Mouse (Mus musculus) hindbrain, embryonic 16.5 days (tissue): Measurements from ENCODE around the gene Cox11. TPM values are rescaled to one million over a fixed set of nuclear protein-coding genes. Genes with fewer than 3 reads are reported as not detected.

Experiments used
- ATAC-seq: fragments of 200-750 bp; cut with Nextera tagmentation; 2 replicates; pipeline ENCODE4 v1.8.0; 2017; ENCODE audit warnings: moderate TSS enrichment, moderate library complexity
- H3K27ac ChIP-seq: fragments of 300-500 bp; sonication (generic); 2 replicates; pipeline ENCODE4 v1.5.1; 2014; ENCODE audit warnings: low read depth, mild to moderate bottlenecking, control low read depth, low read length, moderate library complexity
- H3K27me3 ChIP-seq: fragments of 300-500 bp; sonication (generic); replicated peaks from 2 replicates; pipeline ENCODE4 v1.6.1; 2014; ENCODE audit warnings: low read length; ENCODE audit not compliant: control insufficient read depth, insufficient read depth
- H3K36me3 ChIP-seq: fragments of 300-500 bp; sonication (generic); 2 replicates; pipeline ENCODE4 v1.6.1; 2014; ENCODE audit warnings: mild to moderate bottlenecking, low read length, moderate library complexity, mixed read lengths; ENCODE audit not compliant: control insufficient read depth, insufficient read depth
- H3K4me1 ChIP-seq: fragments of 300-500 bp; sonication (generic); 2 replicates; pipeline ENCODE4 v1.6.1; 2014; ENCODE audit warnings: low read depth, low read length; ENCODE audit not compliant: control insufficient read depth, insufficient read depth
- H3K4me2 ChIP-seq: fragments of 300-500 bp; sonication (generic); 2 replicates; pipeline ENCODE4 v1.6.1; 2014; ENCODE audit warnings: mild to moderate bottlenecking, low read length, control low read depth, moderate library complexity
- H3K4me3 ChIP-seq: fragments of 300-500 bp; sonication (generic); 2 replicates; pipeline ENCODE4 v1.5.1; 2014; ENCODE audit warnings: mild to moderate bottlenecking, low read length, control low read depth, moderate library complexity
- H3K9ac ChIP-seq: fragments of 300-500 bp; sonication (generic); 2 replicates; pipeline ENCODE4 v1.6.1; 2014; ENCODE audit warnings: low read depth, mild to moderate bottlenecking, control low read depth, low read length, moderate library complexity
- H3K9me3 ChIP-seq: fragments of 300-500 bp; sonication (generic); 2 replicates; pipeline ENCODE4 v1.6.1; 2014; ENCODE audit warnings: mild to moderate bottlenecking, low read length, moderate library complexity; ENCODE audit not compliant: control insufficient read depth
- WGBS: fragments of 180-500 bp; shearing (Covaris S2); extraction: QIAGEN DNeasy Blood & Tissue Kit; methylation state at CpG from one replicate; pipeline ENCODE4 v1.1.7; 2014; 5-methylcytosine and 5-hydroxymethylcytosine counted together
- polyA plus RNA-seq: library from polyadenylated mRNA; unstranded; fragments of >200 nt; fragmentation: Nextera tagmentation; extraction: Ambion mirVana; gene quantifications from 2 replicates; pipeline ENCODE4 v1.2.1, GENCODE M21; 2015

Gene Cox11
- polyA plus RNA-seq, 1 experiment from 2014 or later: 38.8 TPM

DNA sequence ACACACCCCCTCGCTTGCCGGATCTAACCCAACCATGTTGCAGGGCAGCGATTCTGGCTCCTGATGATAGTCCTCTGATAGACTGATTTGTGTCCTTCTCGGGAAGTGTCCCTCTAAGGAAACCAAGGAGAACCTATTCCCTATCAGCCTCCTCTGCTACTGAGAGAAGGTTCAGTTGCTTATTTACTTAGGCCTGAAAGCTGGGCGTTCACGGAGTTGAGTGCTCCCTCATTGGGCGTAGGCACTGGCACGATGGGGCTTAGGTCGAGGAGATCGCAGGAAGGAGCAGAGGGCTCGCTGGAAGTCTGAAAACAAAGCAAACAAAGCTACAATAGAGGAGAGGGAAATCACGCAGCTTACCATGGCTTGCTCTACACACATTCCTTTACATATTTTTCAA, 19.6 kb downstream of the Cox11 start:
- WGBS: 91% methylated on average over 12 of the region's 12 CpGs
- Histone ChIP-seq H3K4me1 (no peaks in the 10 kb centered on the region), H3K9ac (no peak overlapping the region), H3K27ac (no peak overlapping the region), H3K4me2 (no peak overlapping the region), H3K9me3 (no peaks in the 10 kb centered on the region), H3K36me3 (peaks cover 3% of the 10 kb centered on the region), H3K27me3 (no peaks in the 10 kb centered on the region), H3K4me3 (no peak overlapping the region)
- ATAC-seq: no peak

DNA sequence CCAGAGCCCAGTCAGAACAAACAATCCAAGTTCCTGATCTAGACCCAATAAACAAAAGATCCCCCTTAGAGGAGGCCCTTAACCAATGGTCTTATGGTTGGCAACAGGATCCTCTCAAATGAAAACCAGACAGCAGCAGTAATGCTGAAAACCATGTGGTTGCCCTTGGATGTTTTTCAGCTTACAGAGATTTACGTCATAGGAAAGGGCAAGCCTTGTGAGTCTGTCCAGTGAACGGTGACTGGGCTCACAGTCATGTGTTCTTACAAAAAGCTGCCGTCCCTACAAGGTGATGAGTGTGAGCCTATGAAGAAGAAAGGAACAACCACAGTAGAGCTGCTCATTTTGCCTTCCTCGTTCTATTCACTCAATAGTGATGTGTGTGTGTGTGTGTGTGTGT, 22.7 kb downstream of the Cox11 start:
- H3K9me3 ChIP-seq: no peaks in the 10 kb centered on the region
- H3K27ac ChIP-seq: no peak overlapping the region
- H3K27me3 ChIP-seq: no peaks in the 10 kb centered on the region
- peaks cover 3% of the 10 kb centered on the region for H3K36me3 ChIP-seq
- H3K4me1 ChIP-seq: peaks cover 2% of the 10 kb centered on the region; the same call in 1 of the 2 replicates
- no peak for ATAC-seq
- no peak overlapping the region for H3K4me2 ChIP-seq
- no peak overlapping the region for H3K4me3 ChIP-seq
- WGBS: 87% methylated on average over 4 of the region's 4 CpGs
- no peak overlapping the region for H3K9ac ChIP-seq

GRCm38 (mm10) chr11:90663052-90663451, 25.1 kb downstream of the Cox11 start:
- H3K9ac ChIP-seq: no peak overlapping the region
- no peak overlapping the region for H3K27ac ChIP-seq
- peaks cover 2% of the 10 kb centered on the region; the same call in 1 of the 2 replicates for H3K4me1 ChIP-seq
- H3K27me3 ChIP-seq: no peaks in the 10 kb centered on the region
- H3K36me3 ChIP-seq: no peaks in the 10 kb centered on the region
- ATAC-seq: no peak
- H3K4me2 ChIP-seq: no peak overlapping the region
- no peaks in the 10 kb centered on the region for H3K9me3 ChIP-seq
- WGBS: 81% methylated on average over 3 of the region's 3 CpGs
- no peak overlapping the region for H3K4me3 ChIP-seq

- H3K27ac ChIP-seq: 0 out of 2 replicates have a peak overlapping the region, but pooled peaks have one; percentile 31
Measured at GRCm38 (mm10) chr11:90663618-90664297, 25.8 kb downstream of the Cox11 start.

GRCm38 (mm10) chr11:90664345-90664986, 26.5 kb downstream of the Cox11 start:
- ATAC-seq: no peak
- H3K27me3 ChIP-seq: no peaks in the 10 kb centered on the region
- no peak overlapping the region for H3K4me2 ChIP-seq
- no peak overlapping the region for H3K4me3 ChIP-seq
- no peaks in the 10 kb centered on the region for H3K36me3 ChIP-seq
- H3K27ac ChIP-seq: no peak overlapping the region
- H3K9ac ChIP-seq: no peak overlapping the region
- no peaks in the 10 kb centered on the region for H3K9me3 ChIP-seq
- H3K4me1 ChIP-seq: peaks cover 2% of the 10 kb centered on the region; the same call in 1 of the 2 replicates
- 29% methylated on average over 8 of the region's 8 CpGs for WGBS

More at GRCm38 (mm10) chr11:90663618-90664297, 25.8 kb downstream of the Cox11 start:
- Histone ChIP-seq H3K9ac (no peak overlapping the region), H3K9me3 (no peaks in the 10 kb centered on the region), H3K27me3 (no peaks in the 10 kb centered on the region), H3K4me1 (peaks cover 2% of the 10 kb centered on the region; the same call in 1 of the 2 replicates), H3K36me3 (no peaks in the 10 kb centered on the region), H3K4me2 (no peak overlapping the region), H3K4me3 (no peak overlapping the region)
- 26% methylated on average over 5 of the region's 5 CpGs for whole genome bisulfite sequencing
- ATAC-seq: no peak

GRCm38 (mm10) chr11:90665161-90665560, 27.2 kb downstream of the Cox11 start:
- WGBS: 19% methylated on average over 6 of the region's 6 CpGs
- Histone ChIP-seq H3K4me2 (no peak overlapping the region), H3K36me3 (no peaks in the 10 kb centered on the region), H3K4me3 (no peak overlapping the region), H3K4me1 (peaks cover 2% of the 10 kb centered on the region; the same call in 1 of the 2 replicates), H3K27ac (peak overlapping the region; percentile 55), H3K9ac (no peak overlapping the region), H3K27me3 (no peaks in the 10 kb centered on the region), H3K9me3 (no peaks in the 10 kb centered on the region)
- no peak for ATAC-seq

DNA sequence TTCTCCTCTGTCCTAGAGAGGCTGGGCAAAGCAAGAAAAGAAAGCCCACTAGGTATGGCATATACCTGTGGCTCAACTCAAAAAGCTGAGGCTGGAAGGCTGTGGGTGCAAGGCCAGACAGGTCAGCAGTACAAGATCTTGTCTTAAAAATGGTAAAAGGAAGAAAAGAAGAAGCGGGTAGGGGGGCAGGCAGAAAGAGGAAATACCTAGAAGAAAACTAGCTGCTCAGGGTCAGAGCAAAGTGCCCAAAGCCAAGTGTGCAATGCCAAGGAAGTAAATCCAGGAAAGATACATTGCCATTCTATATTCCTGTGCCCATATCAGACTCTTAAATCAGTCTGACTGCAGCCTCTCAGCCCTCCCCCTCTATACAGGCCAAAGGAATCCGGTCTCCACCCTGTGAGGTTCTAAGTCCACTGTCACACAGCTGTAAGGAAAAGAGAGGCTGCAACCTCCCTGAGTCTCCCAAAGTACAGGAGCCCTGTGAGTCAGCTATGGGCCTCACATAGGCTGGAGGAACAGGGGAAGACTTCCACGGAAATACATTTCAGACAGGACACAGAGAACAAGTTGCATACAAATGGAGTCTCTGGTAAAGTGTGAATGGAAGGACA, 28.3 kb downstream of the Cox11 start:
- no peaks in the 10 kb centered on the region for H3K36me3 ChIP-seq
- no peak overlapping the region for H3K4me2 ChIP-seq
- no peak for ATAC-seq
- no peak overlapping the region for H3K4me3 ChIP-seq
- peaks cover 2% of the 10 kb centered on the region; the same call in 1 of the 2 replicates for H3K4me1 ChIP-seq
- H3K9ac ChIP-seq: no peak overlapping the region
- peak overlapping the region; percentile 55 for H3K27ac ChIP-seq
- H3K9me3 ChIP-seq: no peaks in the 10 kb centered on the region
- 67% methylated on average over 3 of the region's 3 CpGs for WGBS
- no peaks in the 10 kb centered on the region for H3K27me3 ChIP-seq

- no peak overlapping the region for H3K27ac ChIP-seq
Measured at GRCm38 (mm10) chr11:90666916-90667315, 28.9 kb downstream of the Cox11 start.

DNA sequence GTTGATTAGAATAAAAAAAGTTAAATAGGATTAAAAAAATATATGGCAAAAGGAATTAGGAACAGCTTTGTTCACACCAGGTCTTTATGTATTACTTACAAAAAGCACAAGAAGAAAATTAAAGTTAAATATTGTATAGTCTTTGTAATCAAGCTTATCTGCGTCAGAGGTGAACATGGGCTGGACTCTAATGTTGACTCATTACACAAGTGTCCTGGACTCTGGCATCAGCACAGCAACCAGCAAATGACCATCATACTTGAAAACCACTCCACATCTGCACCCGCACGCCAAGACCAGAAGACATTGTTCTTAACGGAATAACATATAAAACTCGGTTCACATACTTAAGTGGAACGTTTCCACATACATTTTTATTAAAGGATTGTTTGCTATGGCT, 29.4 kb downstream of the Cox11 start:
- WGBS: 95% methylated on average over 6 of the region's 6 CpGs
- no peaks in the 10 kb centered on the region for H3K36me3 ChIP-seq
- H3K4me2 ChIP-seq: no peak overlapping the region
- H3K9me3 ChIP-seq: no peaks in the 10 kb centered on the region
- H3K9ac ChIP-seq: no peak overlapping the region
- no peak overlapping the region for H3K4me3 ChIP-seq
- peaks cover 2% of the 10 kb centered on the region; the same call in 1 of the 2 replicates for H3K4me1 ChIP-seq
- ATAC-seq: no peak
- H3K27me3 ChIP-seq: no peaks in the 10 kb centered on the region
- H3K27ac ChIP-seq: no peak overlapping the region

More at GRCm38 (mm10) chr11:90666916-90667315, 28.9 kb downstream of the Cox11 start:
- H3K36me3 ChIP-seq: no peaks in the 10 kb centered on the region
- H3K4me1 ChIP-seq: peaks cover 2% of the 10 kb centered on the region; the same call in 1 of the 2 replicates
- H3K4me3 ChIP-seq: no peak overlapping the region
- 79% methylated on average over 4 of the region's 4 CpGs for WGBS
- no peak overlapping the region for H3K9ac ChIP-seq
- no peaks in the 10 kb centered on the region for H3K27me3 ChIP-seq
- H3K9me3 ChIP-seq: no peaks in the 10 kb centered on the region
- no peak for ATAC-seq
- no peak overlapping the region for H3K4me2 ChIP-seq
